Mouse (Mus musculus) liver, embryonic 14.5 days (tissue): ENCODE measurements around the gene Tmem200c.

Experiments
- CTCF ChIP-seq: IDR thresholded peaks from 2 replicates; pipeline ENCODE4 v1.5.1; 2016; ENCODE audit warnings: antibody characterized with exemption, low read depth, control low read depth
- EP300 ChIP-seq: IDR thresholded peaks from 2 replicates; pipeline ENCODE4 v1.6.1; 2016; ENCODE audit warnings: antibody characterized with exemption, low read depth

GRCm38 (mm10) chr17:68840572-68840939, 14.1 kb downstream of the Tmem200c start:
- TF ChIP-seq CTCF = no peak
- TF ChIP-seq EP300 = no peak
